Comparison of ENCODE assay signal across 26 mouse cellular contexts in genomic region chr15:88736166-88736565, GRCm38 (mm10). TPM values are rescaled to one million over a fixed set of nuclear protein-coding genes. Genes with fewer than 3 reads are reported as not detected.
DNase-seq lines count a peak whose midpoint lies in the region; ATAC-seq and TF ChIP-seq lines count a peak whose summit lies in the region.
"Had no signal": no experiment of that assay in that cellular context is flagged by ENCODE, and none has a peak within 500 bp of the region (broad histone marks: within the 10 kb centered on the region; RNA-seq: fewer than 3 reads in every experiment).

No protein-coding gene starts in this region.

- H3K4me3 ChIP-seq in lung, postnatal 0 days (ENCODE audit: low read depth, low read length): no peak overlapping the region
- H3K4me3 ChIP-seq: embryonic facial prominence, embryonic 12.5 days; embryonic facial prominence, embryonic 15.5 days; gastrocnemius, adult 2 months; hindbrain, embryonic 12.5 days; hindbrain, embryonic 15.5 days; intestine, embryonic 15.5 days had no signal

- TF ChIP-seq EP300 in lung, postnatal 0 days (IDR thresholded peaks at IDR 0.05): no peak

- TF ChIP-seq CTCF in lung, postnatal 0 days (IDR thresholded peaks at IDR 0.05): no peak

- WGBS in lung, postnatal 0 days: 61% methylated on average over 4 of the region's 4 CpGs

- no peaks in the 10 kb centered on the region for H3K9me3 ChIP-seq in lung, postnatal 0 days (ENCODE audit: low read length)
- H3K9me3 ChIP-seq: embryonic facial prominence, embryonic 12.5 days; embryonic facial prominence, embryonic 15.5 days; G1E; hindbrain, embryonic 12.5 days; hindbrain, embryonic 15.5 days; intestine, embryonic 15.5 days had no signal

- no peak overlapping the region for H3K4me2 ChIP-seq in lung, postnatal 0 days (replicated peaks; ENCODE audit: low read depth, low read length)
- H3K4me2 ChIP-seq: embryonic facial prominence, embryonic 12.5 days; embryonic facial prominence, embryonic 15.5 days; heart, embryonic 11.5 days; hindbrain, embryonic 12.5 days; hindbrain, embryonic 15.5 days; intestine, embryonic 15.5 days had no signal

- H3K36me3 ChIP-seq in lung, postnatal 0 days (ENCODE audit: insufficient read depth, low read length): no peaks in the 10 kb centered on the region
- H3K36me3 ChIP-seq: embryonic facial prominence, embryonic 12.5 days; embryonic facial prominence, embryonic 15.5 days; hindbrain, embryonic 12.5 days; hindbrain, embryonic 15.5 days; intestine, embryonic 15.5 days had no signal

- H3K9ac ChIP-seq in lung, postnatal 0 days (replicated peaks; ENCODE audit: low read depth): no peak overlapping the region
- H3K9ac ChIP-seq: embryonic facial prominence, embryonic 12.5 days; embryonic facial prominence, embryonic 15.5 days; forebrain, postnatal 0 days; hindbrain, embryonic 12.5 days; hindbrain, embryonic 15.5 days; intestine, embryonic 15.5 days had no signal

- peaks cover 10% of the 10 kb centered on the region for H3K4me1 ChIP-seq in lung, postnatal 0 days (ENCODE audit: insufficient read depth, low read depth, low read length)

- intact Hi-C loops in left cerebral cortex, postnatal 36 days (cut with DNase I): no loop called here

- no peak for ATAC-seq in lung, postnatal 0 days
- ATAC-seq: forebrain, embryonic 14.5 days; forebrain, postnatal 0 days; intestine, embryonic 15.5 days; Patski had no signal

- peak; percentile 39 for DNase-seq in adrenal gland, adult 2 months
- DNase-seq in adrenal gland, adult 18-20 months (ENCODE audit: low spot score in 2 of 2): no peak
- DNase-seq in adrenal gland, postnatal 36 days: peak; percentile 34 to 44
- DNase-seq in adrenal gland, adult 8-10 months: no peak
- DNase-seq in thymus, postnatal 0 days (ENCODE audit: low spot score): peak; percentile 25
- no peak for DNase-seq in thymus, postnatal 25 days
- no peak for DNase-seq in left cerebral cortex, postnatal 36 days (ENCODE audit: low spot score in 2 of 2)
- DNase-seq in lung, postnatal 0 days (ENCODE audit: low spot score): no peak
- DNase-seq: cerebellum, adult 11 months; cerebellum, adult 2 months; cerebellum, adult 9-11 months; cerebellum, postnatal 25 days; forebrain, postnatal 0 days; gastrocnemius, adult 2 months; gastrocnemius, postnatal 14 days; heart, adult 11 months had no signal

- no peaks in the 10 kb centered on the region for H3K27me3 ChIP-seq in lung, postnatal 0 days (replicated peaks; ENCODE audit: insufficient read depth, low read length)
- H3K27me3 ChIP-seq: CH12.LX; embryonic facial prominence, embryonic 12.5 days; embryonic facial prominence, embryonic 15.5 days; hindbrain, embryonic 12.5 days; hindbrain, embryonic 15.5 days; intestine, embryonic 15.5 days; Patski had no signal

- no peak overlapping the region for H3K27ac ChIP-seq in lung, postnatal 0 days (ENCODE audit: low read length)
- H3K27ac ChIP-seq: embryonic facial prominence, embryonic 12.5 days; embryonic facial prominence, embryonic 15.5 days; gastrocnemius, adult 2 months; hindbrain, embryonic 12.5 days; hindbrain, embryonic 15.5 days; intestine, embryonic 15.5 days had no signal

RNA-seq across cellular contexts. Expression of gene Brd1, which starts 2.1 kb away (rescaled TPM):
- 10 to 100 TPM; 38.0 to 52.6 TPM for total RNA-seq in adrenal gland, adult 2 months (2021)
- 7.5 and 9.6 TPM in 2 replicates for polyA plus RNA-seq in adrenal gland, adult 2 months (2012; rRNA removed)
- 10 to 100 TPM; 48.0 to 52.7 TPM for total RNA-seq in adrenal gland, adult 18-20 months (2021)
- total RNA-seq in adrenal gland, postnatal 36 days (2021): 10 to 100 TPM; 54.0 to 65.9 TPM
- total RNA-seq in adrenal gland, adult 8-10 months (2022): 10 to 100 TPM; 45.7 to 74.5 (median 60.5) TPM
- 19.6 and 25.1 TPM in 2 replicates for polyA plus RNA-seq in thymus, postnatal 0 days (2015; fragmentation: Nextera tagmentation; extraction: Ambion mirVana)
- total RNA-seq in left cerebral cortex, postnatal 36 days (2021): 10 to 100 TPM; 50.7 to 55.8 TPM
- polyA plus RNA-seq in lung, postnatal 0 days (2015; fragmentation: Nextera tagmentation; extraction: Ambion mirVana): 17.1 and 18.1 TPM in 2 replicates

RNA-seq across cellular contexts. Expression of gene Zbed4, which starts 15.3 kb away (rescaled TPM):
- 10 to 100 TPM in 1 of 2 experiments, 1 to 10 TPM in 1; 7.5 to 13.2 TPM for total RNA-seq in adrenal gland, adult 2 months (2021)
- 1.7 and 2.0 TPM in 2 replicates for polyA plus RNA-seq in adrenal gland, adult 2 months (2012; rRNA removed)
- total RNA-seq in adrenal gland, adult 18-20 months (2021): 10 to 100 TPM; 10.9 to 11.1 TPM
- total RNA-seq in adrenal gland, postnatal 36 days (2021): 10 to 100 TPM in 1 of 2 experiments, 1 to 10 TPM in 1; 9.6 to 11.3 TPM
- 1 to 10 TPM; 8.5 to 9.8 (median 9.3) TPM for total RNA-seq in adrenal gland, adult 8-10 months (2022)
- polyA plus RNA-seq in thymus, postnatal 0 days (2015; fragmentation: Nextera tagmentation; extraction: Ambion mirVana): 26.6 and 27.5 TPM in 2 replicates
- total RNA-seq in left cerebral cortex, postnatal 36 days (2021): 10 to 100 TPM in 1 of 2 experiments, 1 to 10 TPM in 1; 9.8 to 11.4 TPM
- 4.7 and 4.8 TPM in 2 replicates for polyA plus RNA-seq in lung, postnatal 0 days (2015; fragmentation: Nextera tagmentation; extraction: Ambion mirVana)

Comparison
In these comparisons a context has a peak if more than half of its experiments do, and no peak if none do; other contexts are left out.
1. DNase-seq: peak in adrenal gland, adult 2 months (single experiment), adrenal gland, postnatal 36 days (2 of 2) and thymus, postnatal 0 days (single experiment); none in adrenal gland, adult 18-20 months (0 of 2), adrenal gland, adult 8-10 months (single experiment), thymus, postnatal 25 days (single experiment), left cerebral cortex, postnatal 36 days (0 of 2) and lung, postnatal 0 days (single experiment).